Mouse (Mus musculus): ENCODE results near the gene Carm1. TPM values are rescaled to one million over a fixed set of nuclear protein-coding genes. Genes with fewer than 3 reads are reported as not detected.
"Not testable (repeated sequence)": the region's sequence is repeated elsewhere in the genome, so short reads cannot be mapped to it uniquely, and the experiment has no call there.

Gene Carm1
- polyA plus RNA-seq, 1 experiment from 2014 or later, result 36.1 TPM

- Histone ChIP-seq H3K27me3 (replicated peaks) (no peaks in the 10 kb centered on the region), H3K4me1 (peaks cover 15% of the 10 kb centered on the region), H3K4me2 (no peak overlapping the region), H3K9me3 (replicated peaks) (no peaks in the 10 kb centered on the region), H3K9ac (replicated peaks) (no peak overlapping the region), H3K27ac (replicated peaks) (no peak overlapping the region), H3K36me3 (peaks cover 71% of the 10 kb centered on the region), H3K4me3 (replicated peaks) (no peak overlapping the region)
- 93% methylated on average over 8 of the region's 8 CpGs for WGBS
- no peak for ATAC-seq (ENCODE audit: low FRiP score)
Measured at GRCm38 (mm10) chr9:21588350-21588749, 41.7 kb downstream of the Carm1 start.

GRCm38 (mm10) chr9:21589538-21589937 is 42.8 kb downstream of the Carm1 start:
- Histone ChIP-seq H3K4me1 (peaks cover 25% of the 10 kb centered on the region), H3K27ac (replicated peaks) (no peak overlapping the region), H3K9ac (replicated peaks) (no peak overlapping the region), H3K4me3 (replicated peaks) (no peak overlapping the region), H3K4me2 (no peak overlapping the region), H3K9me3 (replicated peaks) (no peaks in the 10 kb centered on the region), H3K27me3 (replicated peaks) (no peaks in the 10 kb centered on the region), H3K36me3 (peaks cover 62% of the 10 kb centered on the region)
- no peak for ATAC-seq (ENCODE audit: low FRiP score)
- 95% methylated on average over 5 of the region's 5 CpGs for WGBS

GRCm38 (mm10) chr9:21591127-21591830 is 44.6 kb downstream of the Carm1 start:
- Histone ChIP-seq H3K9me3 (replicated peaks) (no peaks in the 10 kb centered on the region), H3K9ac (replicated peaks) (peak overlapping the region; percentile 63; the same call in 1 of the 2 replicates), H3K4me3 (replicated peaks) (peak overlapping the region; percentile 74; the same call in 1 of the 2 replicates), H3K27ac (replicated peaks) (no peak overlapping the region), H3K4me1 (peaks cover 36% of the 10 kb centered on the region), H3K4me2 (peak overlapping the region; percentile 75), H3K27me3 (replicated peaks) (no peaks in the 10 kb centered on the region), H3K36me3 (peaks cover 55% of the 10 kb centered on the region)
- WGBS, result 86% methylated on average over 6 of the region's 6 CpGs
- ATAC-seq (ENCODE audit: low FRiP score), result no peak

GRCm38 (mm10) chr9:21591831-21592702 is 45.4 kb downstream of the Carm1 start:
- Histone ChIP-seq H3K36me3 (peaks cover 51% of the 10 kb centered on the region), H3K9ac (replicated peaks) (peak overlapping the region; percentile 63), H3K27me3 (replicated peaks) (no peaks in the 10 kb centered on the region), H3K9me3 (replicated peaks) (no peaks in the 10 kb centered on the region), H3K4me2 (peak overlapping the region; percentile 75), H3K4me1 (peaks cover 36% of the 10 kb centered on the region), H3K4me3 (replicated peaks) (peak overlapping the region; percentile 74), H3K27ac (replicated peaks) (peak overlapping the region; percentile 84)
- ATAC-seq (ENCODE audit: low FRiP score), result peak; percentile 81
- WGBS, result 23% methylated on average over 17 of the region's 17 CpGs

GRCm38 (mm10) chr9:21592703-21593121 is 46.0 kb downstream of the Carm1 start, which contains the start of the genes Timm29 and Yipf2:
Gene Timm29 (plus strand): TSS chr9:21592722.
Gene Yipf2 (minus strand): TSS chr9:21592828.
- Histone ChIP-seq H3K4me1 (peaks cover 36% of the 10 kb centered on the region), H3K4me3 (replicated peaks) (peak within 1 kb of the TSS; percentile 74), H3K4me2 (peak within 1 kb of the TSS; percentile 75), H3K27me3 (replicated peaks) (no peaks in the 10 kb centered on the region), H3K9ac (replicated peaks) (peak within 1 kb of the TSS; percentile 81), H3K27ac (replicated peaks) (peak within 1 kb of the TSS; percentile 88), H3K36me3 (peaks cover 45% of the 10 kb centered on the region), H3K9me3 (replicated peaks) (no peaks in the 10 kb centered on the region)
- under 1% methylated on average over 30 of the region's 30 CpGs for WGBS
- ATAC-seq (ENCODE audit: low FRiP score), result peak; percentile 92

GRCm38 (mm10) chr9:21593122-21593721 is 46.5 kb downstream of the Carm1 start:
- H3K4me2 ChIP-seq, result peak overlapping the region; percentile 75
- H3K36me3 ChIP-seq, result peaks cover 39% of the 10 kb centered on the region
- H3K9me3 ChIP-seq (replicated peaks), result no peaks in the 10 kb centered on the region
- H3K9ac ChIP-seq (replicated peaks), result peak overlapping the region; percentile 81
- ATAC-seq (ENCODE audit: low FRiP score), result peak; percentile 69
- WGBS, result 2% methylated on average over 68 of the region's 69 CpGs
- peak overlapping the region; percentile 88 for H3K27ac ChIP-seq (replicated peaks)
- H3K27me3 ChIP-seq (replicated peaks), result no peaks in the 10 kb centered on the region
- peak overlapping the region; percentile 74 for H3K4me3 ChIP-seq (replicated peaks)
- H3K4me1 ChIP-seq, result peaks cover 36% of the 10 kb centered on the region

- H3K4me3 ChIP-seq (replicated peaks), result peak overlapping the region; percentile 74
- H3K4me1 ChIP-seq, result peaks cover 36% of the 10 kb centered on the region
- 89% methylated on average over 8 of the region's 8 CpGs for WGBS
- H3K27ac ChIP-seq (replicated peaks); H3K27me3 ChIP-seq (replicated peaks); ATAC-seq (ENCODE audit: low FRiP score); H3K9me3 ChIP-seq (replicated peaks): not testable (repeated sequence)
- H3K36me3 ChIP-seq, result peaks cover 28% of the 10 kb centered on the region
- H3K4me2 ChIP-seq, result peak overlapping the region; percentile 75
- peak overlapping the region; percentile 81; the same call in 1 of the 2 replicates for H3K9ac ChIP-seq (replicated peaks)
Measured at GRCm38 (mm10) chr9:21594350-21594749, 47.7 kb downstream of the Carm1 start.

- no peak for ATAC-seq (ENCODE audit: low FRiP score)
- no peaks in the 10 kb centered on the region for H3K9me3 ChIP-seq (replicated peaks)
- no peak overlapping the region for H3K27ac ChIP-seq (replicated peaks)
- 94% methylated on average over 2 of the region's 2 CpGs for WGBS
- H3K9ac ChIP-seq (replicated peaks), result 0 out of 2 replicates have a peak overlapping the region, but pooled peaks have one; percentile 81
- H3K4me3 ChIP-seq (replicated peaks), result no peak overlapping the region
- peak overlapping the region; percentile 75 for H3K4me2 ChIP-seq
- no peaks in the 10 kb centered on the region for H3K27me3 ChIP-seq (replicated peaks)
- H3K4me1 ChIP-seq, result peaks cover 36% of the 10 kb centered on the region
- peaks cover 23% of the 10 kb centered on the region for H3K36me3 ChIP-seq
Measured at GRCm38 (mm10) chr9:21594838-21595237, 48.1 kb downstream of the Carm1 start.

- Histone ChIP-seq H3K36me3 (peaks cover 17% of the 10 kb centered on the region; the same call in 1 of the 2 replicates), H3K9ac (replicated peaks) (no peak overlapping the region), H3K9me3 (replicated peaks) (no peaks in the 10 kb centered on the region), H3K4me1 (peaks cover 21% of the 10 kb centered on the region), H3K27ac (replicated peaks) (no peak overlapping the region), H3K4me3 (replicated peaks) (no peak overlapping the region), H3K27me3 (replicated peaks) (no peaks in the 10 kb centered on the region), H3K4me2 (no peak overlapping the region)
- no peak for ATAC-seq (ENCODE audit: low FRiP score)
- WGBS, result 47% methylated on average over 2 of the region's 2 CpGs
Measured at GRCm38 (mm10) chr9:21598198-21598597, 51.5 kb downstream of the Carm1 start.

- WGBS, result 80% methylated on average over 3 of the region's 3 CpGs
- Histone ChIP-seq H3K9ac (replicated peaks) (no peak overlapping the region), H3K4me1 (peaks cover 4% of the 10 kb centered on the region), H3K4me3 (replicated peaks) (no peak overlapping the region), H3K9me3 (replicated peaks) (no peaks in the 10 kb centered on the region), H3K27ac (replicated peaks) (no peak overlapping the region), H3K27me3 (replicated peaks) (no peaks in the 10 kb centered on the region), H3K4me2 (no peak overlapping the region), H3K36me3 (peaks cover 10% of the 10 kb centered on the region; the same call in 1 of the 2 replicates)
- no peak for ATAC-seq (ENCODE audit: low FRiP score)
Measured at GRCm38 (mm10) chr9:21600186-21600585, 53.5 kb downstream of the Carm1 start.

- Histone ChIP-seq H3K27ac (replicated peaks) (no peak overlapping the region), H3K9ac (replicated peaks) (no peak overlapping the region), H3K4me3 (replicated peaks) (no peak overlapping the region), H3K4me2 (no peak overlapping the region), H3K36me3 (peaks cover 6% of the 10 kb centered on the region; the same call in 1 of the 2 replicates), H3K9me3 (replicated peaks) (no peaks in the 10 kb centered on the region), H3K4me1 (no peaks in the 10 kb centered on the region), H3K27me3 (replicated peaks) (no peaks in the 10 kb centered on the region)
- ATAC-seq (ENCODE audit: low FRiP score), result no peak
- 85% methylated on average over 2 of the region's 2 CpGs for WGBS
Measured at GRCm38 (mm10) chr9:21601073-21601472, 54.4 kb downstream of the Carm1 start.
